Mouse (Mus musculus) sigmoid colon, adult 10 weeks (tissue): ENCODE results near the gene Adcyap1r1. TPM values are rescaled to one million over a fixed set of nuclear protein-coding genes. Genes with fewer than 3 reads are reported as not detected.

Experiments used
- polyA plus RNA-seq: library from polyadenylated mRNA; stranded (reverse); fragments of 350-450 nt; fragmentation: Illumina TruSeq; extraction: RNeasy Lipid Tissue Mini Kit (QIAGEN cat#74804); gene quantifications from one replicate; pipeline ENCODE4 v1.2.3, GENCODE M21; 2014; ENCODE audit warnings: low read depth, low replicate concordance

The Adcyap1r1 gene
- 2.9 TPM for polyA plus RNA-seq

GRCm38 (mm10) chr6:55451771-55452371, at the start of gene Adcyap1r1:
TSS of gene Adcyap1r1 (plus strand) at chr6:55451978.

Other genes with a start within 250 kb of the Adcyap1r1 start
- 0.95 TPM for gene Mindy4, start 248.6 kb upstream of the Adcyap1r1 start, polyA plus RNA-seq
- 8.1 TPM for gene Aqp1, start 115.5 kb upstream of the Adcyap1r1 start, polyA plus RNA-seq
- not detected for gene Ghrhr, start 75.7 kb upstream of the Adcyap1r1 start, polyA plus RNA-seq
- gene Neurod6, start 229.3 kb downstream of the Adcyap1r1 start, polyA plus RNA-seq, result 0.25 TPM